Mouse (Mus musculus): ENCODE data around the gene Pxk. TPM values are rescaled to one million over a fixed set of nuclear protein-coding genes. Genes with fewer than 3 reads are reported as not detected.

Pxk gene
- polyA plus RNA-seq, 1 experiment, result 25.1 TPM

GRCm38 (mm10) chr14:8186278-8187045 is 88.5 kb downstream of the Pxk start:
- Histone ChIP-seq H3K27ac (ENCODE audit: control insufficient read depth, insufficient read depth, low read length) (no peak overlapping the region), H3K36me3 (ENCODE audit: control insufficient read depth, insufficient read depth, low read length) (no peaks in the 10 kb centered on the region), H3K4me3 (ENCODE audit: control insufficient read depth, insufficient read depth, low read length) (no peak overlapping the region), H3K27me3 (ENCODE audit: control insufficient read depth, insufficient read depth, low read length) (no peaks in the 10 kb centered on the region), H3K4me1 (replicated peaks; ENCODE audit: control insufficient read depth, insufficient read depth, low read length) (no peaks in the 10 kb centered on the region)
- DNase-seq, result no peak
- TF ChIP-seq POLR2A (IDR thresholded peaks at IDR 0.05; ENCODE audit: control insufficient read depth, extremely low read depth, insufficient read depth, low read length, poor library complexity) (no peak), CTCF (IDR thresholded peaks at IDR 0.05; ENCODE audit: borderline replicate concordance, control insufficient read depth, extremely low read depth, insufficient read depth, low read length, poor library complexity) (no peak)
- WGBS, result 93% methylated on average over 6 of the region's 6 CpGs

GRCm38 (mm10) chr14:8190556-8190955 is 92.5 kb downstream of the Pxk start:
- H3K4me3 ChIP-seq (ENCODE audit: control insufficient read depth, insufficient read depth, low read length), result no peak overlapping the region
- no peak for DNase-seq
- H3K36me3 ChIP-seq (ENCODE audit: control insufficient read depth, insufficient read depth, low read length), result no peaks in the 10 kb centered on the region
- H3K4me1 ChIP-seq (replicated peaks; ENCODE audit: control insufficient read depth, insufficient read depth, low read length), result no peaks in the 10 kb centered on the region
- H3K27me3 ChIP-seq (ENCODE audit: control insufficient read depth, insufficient read depth, low read length), result no peaks in the 10 kb centered on the region
- no peak overlapping the region for H3K27ac ChIP-seq (ENCODE audit: control insufficient read depth, insufficient read depth, low read length)
- 98% methylated on average over 3 of the region's 3 CpGs for WGBS
- TF ChIP-seq POLR2A (IDR thresholded peaks at IDR 0.05; ENCODE audit: control insufficient read depth, extremely low read depth, insufficient read depth, low read length, poor library complexity), result no peak
- no peak for TF ChIP-seq CTCF (IDR thresholded peaks at IDR 0.05; ENCODE audit: borderline replicate concordance, control insufficient read depth, extremely low read depth, insufficient read depth, low read length, poor library complexity)

- Histone ChIP-seq H3K36me3 (ENCODE audit: control insufficient read depth, insufficient read depth, low read length) (no peaks in the 10 kb centered on the region), H3K27ac (ENCODE audit: control insufficient read depth, insufficient read depth, low read length) (no peak overlapping the region), H3K4me1 (replicated peaks; ENCODE audit: control insufficient read depth, insufficient read depth, low read length) (no peaks in the 10 kb centered on the region), H3K27me3 (ENCODE audit: control insufficient read depth, insufficient read depth, low read length) (no peaks in the 10 kb centered on the region), H3K4me3 (ENCODE audit: control insufficient read depth, insufficient read depth, low read length) (no peak overlapping the region)
- 90% methylated on average over 12 of the region's 12 CpGs for WGBS
- no peak for TF ChIP-seq CTCF (IDR thresholded peaks at IDR 0.05; ENCODE audit: borderline replicate concordance, control insufficient read depth, extremely low read depth, insufficient read depth, low read length, poor library complexity)
- no peak for TF ChIP-seq POLR2A (IDR thresholded peaks at IDR 0.05; ENCODE audit: control insufficient read depth, extremely low read depth, insufficient read depth, low read length, poor library complexity)
- DNase-seq, result no peak
Measured at GRCm38 (mm10) chr14:8191331-8191965, 93.4 kb downstream of the Pxk start.

GRCm38 (mm10) chr14:8192727-8193126 is 94.7 kb downstream of the Pxk start:
- no peaks in the 10 kb centered on the region for H3K36me3 ChIP-seq (ENCODE audit: control insufficient read depth, insufficient read depth, low read length)
- 94% methylated on average over 6 of the region's 6 CpGs for WGBS
- TF ChIP-seq CTCF (IDR thresholded peaks at IDR 0.05; ENCODE audit: borderline replicate concordance, control insufficient read depth, extremely low read depth, insufficient read depth, low read length, poor library complexity) (no peak), POLR2A (IDR thresholded peaks at IDR 0.05; ENCODE audit: control insufficient read depth, extremely low read depth, insufficient read depth, low read length, poor library complexity) (no peak)

GRCm38 (mm10) chr14:8200769-8201168 is 102.8 kb downstream of the Pxk start:
- H3K36me3 ChIP-seq (ENCODE audit: control insufficient read depth, insufficient read depth, low read length), result no peaks in the 10 kb centered on the region
- WGBS, result 87% methylated on average over 5 of the region's 5 CpGs
- H3K4me1 ChIP-seq (replicated peaks; ENCODE audit: control insufficient read depth, insufficient read depth, low read length), result no peaks in the 10 kb centered on the region
- H3K27me3 ChIP-seq (ENCODE audit: control insufficient read depth, insufficient read depth, low read length), result no peaks in the 10 kb centered on the region
- no peak for DNase-seq
- no peak overlapping the region for H3K4me3 ChIP-seq (ENCODE audit: control insufficient read depth, insufficient read depth, low read length)
- TF ChIP-seq POLR2A (IDR thresholded peaks at IDR 0.05; ENCODE audit: control insufficient read depth, extremely low read depth, insufficient read depth, low read length, poor library complexity), result no peak
- TF ChIP-seq CTCF (IDR thresholded peaks at IDR 0.05; ENCODE audit: borderline replicate concordance, control insufficient read depth, extremely low read depth, insufficient read depth, low read length, poor library complexity), result no peak
- no peak overlapping the region for H3K27ac ChIP-seq (ENCODE audit: control insufficient read depth, insufficient read depth, low read length)

More at GRCm38 (mm10) chr14:8192727-8193126, 94.7 kb downstream of the Pxk start:
- Histone ChIP-seq H3K4me3 (ENCODE audit: control insufficient read depth, insufficient read depth, low read length) (no peak overlapping the region), H3K4me1 (replicated peaks; ENCODE audit: control insufficient read depth, insufficient read depth, low read length) (no peaks in the 10 kb centered on the region), H3K27ac (ENCODE audit: control insufficient read depth, insufficient read depth, low read length) (no peak overlapping the region), H3K27me3 (ENCODE audit: control insufficient read depth, insufficient read depth, low read length) (no peaks in the 10 kb centered on the region)
- DNase-seq, result no peak

- 92% methylated on average over 3 of the region's 3 CpGs for WGBS
- no peaks in the 10 kb centered on the region for H3K27me3 ChIP-seq (ENCODE audit: control insufficient read depth, insufficient read depth, low read length)
- H3K4me3 ChIP-seq (ENCODE audit: control insufficient read depth, insufficient read depth, low read length), result no peak overlapping the region
- H3K36me3 ChIP-seq (ENCODE audit: control insufficient read depth, insufficient read depth, low read length), result no peaks in the 10 kb centered on the region
- TF ChIP-seq CTCF (IDR thresholded peaks at IDR 0.05; ENCODE audit: borderline replicate concordance, control insufficient read depth, extremely low read depth, insufficient read depth, low read length, poor library complexity) (no peak), POLR2A (IDR thresholded peaks at IDR 0.05; ENCODE audit: control insufficient read depth, extremely low read depth, insufficient read depth, low read length, poor library complexity) (no peak)
- no peak for DNase-seq
- H3K27ac ChIP-seq (ENCODE audit: control insufficient read depth, insufficient read depth, low read length), result no peak overlapping the region
- H3K4me1 ChIP-seq (replicated peaks; ENCODE audit: control insufficient read depth, insufficient read depth, low read length), result no peaks in the 10 kb centered on the region
Measured at GRCm38 (mm10) chr14:8201715-8202114, 103.7 kb downstream of the Pxk start.
